10 mouse cellular contexts compared by ENCODE assay signal in genomic region chr7:66831295-66831694, GRCm38 (mm10). TPM values are rescaled to one million over a fixed set of nuclear protein-coding genes. Genes with fewer than 3 reads are reported as not detected.
A peak's percentile ranks its signal among the peaks of the same experiment; 100 is the strongest.
DNase-seq lines count a peak whose midpoint lies in the region; ATAC-seq and TF ChIP-seq lines count a peak whose summit lies in the region.
"Had no signal": no experiment of that assay in that cellular context is flagged by ENCODE, and none has a peak within 500 bp of the region (broad histone marks: within the 10 kb centered on the region; RNA-seq: fewer than 3 reads in every experiment).

No protein-coding gene starts in this region.

- no peaks in the 10 kb centered on the region for H3K36me3 ChIP-seq in midbrain, postnatal 0 days (ENCODE audit: insufficient read depth, low read length)
- no peaks in the 10 kb centered on the region for H3K36me3 ChIP-seq in midbrain, embryonic 16.5 days (ENCODE audit: control insufficient read depth, insufficient read depth, low read length)
- H3K36me3 ChIP-seq in intestine, embryonic 15.5 days, result no peaks in the 10 kb centered on the region
- H3K36me3 ChIP-seq in forebrain, embryonic 10.5 days (replicated peaks), result no peaks in the 10 kb centered on the region

- DNase-seq in adrenal gland, postnatal 10 days, result peak; percentile 65
- DNase-seq in adrenal gland, adult 8-10 months, result no peak
- peak; percentile 19 for DNase-seq in midbrain, postnatal 0 days (ENCODE audit: low spot score)
- DNase-seq in lung, postnatal 25 days (ENCODE audit: low spot score), result peak; percentile 52
- DNase-seq in layer of hippocampus, adult 11-12 months (ENCODE audit: low spot score), result no peak
- no peak for DNase-seq in forebrain, embryonic 10.5 days (ENCODE audit: extremely low spot score, low spot score)
- DNase-seq: cerebellum, adult 9-11 months; gastrocnemius, postnatal 25 days had no signal

- no peak overlapping the region for H3K4me3 ChIP-seq in midbrain, postnatal 0 days (ENCODE audit: low read depth, low read length)
- H3K4me3 ChIP-seq in midbrain, embryonic 16.5 days (ENCODE audit: low read depth, low read length), result no peak overlapping the region
- H3K4me3 ChIP-seq in intestine, embryonic 15.5 days (replicated peaks), result no peak overlapping the region
- no peak overlapping the region for H3K4me3 ChIP-seq in forebrain, embryonic 10.5 days

- no peaks in the 10 kb centered on the region for H3K27me3 ChIP-seq in midbrain, postnatal 0 days (ENCODE audit: insufficient read depth, low read length)
- H3K27me3 ChIP-seq in midbrain, embryonic 16.5 days (ENCODE audit: control insufficient read depth, insufficient read depth, low read depth, low read length), result no peaks in the 10 kb centered on the region
- no peaks in the 10 kb centered on the region for H3K27me3 ChIP-seq in intestine, embryonic 15.5 days (replicated peaks)
- H3K27me3 ChIP-seq in forebrain, embryonic 10.5 days (ENCODE audit: poor library complexity, severe bottlenecking), result peaks cover 14% of the 10 kb centered on the region

- no peak overlapping the region for H3K4me2 ChIP-seq in midbrain, postnatal 0 days (ENCODE audit: low read depth, low read length, poor library complexity, severe bottlenecking)
- no peak overlapping the region for H3K4me2 ChIP-seq in midbrain, embryonic 16.5 days (ENCODE audit: low read length)
- H3K4me2 ChIP-seq in intestine, embryonic 15.5 days (replicated peaks), result peak overlapping the region; percentile 26; the same call in 1 of the 2 replicates

- H3K9me3 ChIP-seq in midbrain, postnatal 0 days (ENCODE audit: low read length), result no peaks in the 10 kb centered on the region
- no peaks in the 10 kb centered on the region for H3K9me3 ChIP-seq in midbrain, embryonic 16.5 days (replicated peaks; ENCODE audit: control insufficient read depth, low read length, poor library complexity, severe bottlenecking)
- no peaks in the 10 kb centered on the region for H3K9me3 ChIP-seq in intestine, embryonic 15.5 days
- no peaks in the 10 kb centered on the region for H3K9me3 ChIP-seq in forebrain, embryonic 10.5 days

- no peak for ATAC-seq in midbrain, postnatal 0 days (ENCODE audit: low FRiP score)
- no peak for ATAC-seq in midbrain, embryonic 16.5 days
- no peak for ATAC-seq in intestine, embryonic 15.5 days

- 71% methylated on average over 5 of the region's 5 CpGs for WGBS in midbrain, postnatal 0 days
- 64% methylated on average over 5 of the region's 5 CpGs for WGBS in midbrain, embryonic 16.5 days
- 32% methylated on average over 5 of the region's 5 CpGs for WGBS in intestine, embryonic 15.5 days
- 94% methylated on average over 5 of the region's 5 CpGs for WGBS in forebrain, embryonic 10.5 days

- no peak overlapping the region for H3K9ac ChIP-seq in midbrain, postnatal 0 days (replicated peaks; ENCODE audit: low read length, poor library complexity, severe bottlenecking)
- no peak overlapping the region for H3K9ac ChIP-seq in midbrain, embryonic 16.5 days (ENCODE audit: low read depth, low read length)
- no peak overlapping the region for H3K9ac ChIP-seq in intestine, embryonic 15.5 days

- no peak overlapping the region for H3K27ac ChIP-seq in midbrain, postnatal 0 days (ENCODE audit: low read depth, low read length)
- H3K27ac ChIP-seq in midbrain, embryonic 16.5 days (ENCODE audit: low read length), result no peak overlapping the region
- no peak overlapping the region for H3K27ac ChIP-seq in intestine, embryonic 15.5 days
- no peak overlapping the region for H3K27ac ChIP-seq in forebrain, embryonic 10.5 days

- no peak for TF ChIP-seq CTCF in midbrain, postnatal 0 days (IDR thresholded peaks at IDR 0.05)

- H3K4me1 ChIP-seq in midbrain, postnatal 0 days (ENCODE audit: insufficient read depth, low read length), result no peaks in the 10 kb centered on the region
- H3K4me1 ChIP-seq in midbrain, embryonic 16.5 days (ENCODE audit: control insufficient read depth, insufficient read depth, low read length), result no peaks in the 10 kb centered on the region
- H3K4me1 ChIP-seq in intestine, embryonic 15.5 days (replicated peaks), result no peaks in the 10 kb centered on the region; the same call in 1 of the 2 replicates
- H3K4me1 ChIP-seq in forebrain, embryonic 10.5 days, result no peaks in the 10 kb centered on the region

RNA-seq across cellular contexts. Expression of gene Adamts17, which starts 8.2 kb away (rescaled TPM):
- total RNA-seq in adrenal gland, postnatal 10 days (2021), result 1 to 10 TPM; 5.5 to 8.6 TPM
- total RNA-seq in adrenal gland, adult 8-10 months (2022), result 10 to 100 TPM in 1 of 4 experiments, 1 to 10 TPM in 3; 3.0 to 12.0 (median 5.2) TPM
- 13.0 and 16.9 TPM in 2 replicates for total RNA-seq in midbrain, postnatal 0 days (2014; rRNA removed)
- 3.2 and 3.8 TPM in 2 replicates for polyA plus RNA-seq in midbrain, postnatal 0 days (2015; fragmentation: Nextera tagmentation; extraction: Ambion mirVana)
- polyA plus RNA-seq in midbrain, embryonic 16.5 days (2015; fragmentation: Nextera tagmentation; extraction: Ambion mirVana), result 2.6 and 3.4 TPM in 2 replicates
- polyA plus RNA-seq in intestine, embryonic 15.5 days (2015; fragmentation: Nextera tagmentation; extraction: Ambion mirVana), result 3.3 and 4.2 TPM in 2 replicates
- 0.89 and 1.1 TPM in 2 replicates for polyA plus RNA-seq in forebrain, embryonic 10.5 days (2016; fragmentation: Nextera tagmentation; extraction: Ambion mirVana)

Comparison
In these comparisons a context has a peak if more than half of its experiments do, and no peak if none do; other contexts are left out.
1. DNase-seq: peak in adrenal gland, postnatal 10 days (single experiment), midbrain, postnatal 0 days (single experiment) and lung, postnatal 25 days (single experiment); none in adrenal gland, adult 8-10 months (single experiment), layer of hippocampus, adult 11-12 months (single experiment) and forebrain, embryonic 10.5 days (single experiment).